Mouse (Mus musculus) C2C12 (cell line): ENCODE data around the gene Haus2. TPM values are rescaled to one million over a fixed set of nuclear protein-coding genes. Genes with fewer than 3 reads are reported as not detected.
"Not testable (repeated sequence)": the region's sequence is repeated elsewhere in the genome, so short reads cannot be mapped to it uniquely, and the experiment has no call there.

Experiments
- H3K27me3 ChIP-seq: one replicate; pipeline ENCODE4 v1.6.1; 2011; ENCODE audit not compliant: control insufficient read depth, insufficient read depth, insufficient read length
- H3K36me3 ChIP-seq: one replicate; pipeline ENCODE4 v1.6.1; 2011; ENCODE audit not compliant: control insufficient read depth, insufficient read depth
- H3K4me3 ChIP-seq: one replicate; pipeline ENCODE4 v1.5.1; 2011; ENCODE audit warnings: mild to moderate bottlenecking, control low read depth; ENCODE audit not compliant: poor library complexity, insufficient read depth, severe bottlenecking
- H3K79me2 ChIP-seq: one replicate; pipeline ENCODE4 v1.6.1; 2011; ENCODE audit not compliant: control insufficient read depth, insufficient read depth
- H3K79me3 ChIP-seq: one replicate; pipeline ENCODE4 v1.6.1; 2011; ENCODE audit warnings: low read depth, control low read depth
- H3ac ChIP-seq: one replicate; pipeline ENCODE3; 2011; ENCODE audit warnings: low read depth; ENCODE audit not compliant: control insufficient read depth, insufficient read length
- CEBPB ChIP-seq: IDR thresholded peaks from one replicate; pipeline ENCODE4 v1.6.1; 2011; ENCODE audit warnings: low read depth, mild to moderate bottlenecking, control low read depth, moderate library complexity
- CTCF ChIP-seq: IDR thresholded peaks from one replicate; pipeline ENCODE4 v1.5.1; 2011; ENCODE audit not compliant: control insufficient read depth, insufficient read depth, insufficient read length
- FOSL1 ChIP-seq: IDR thresholded peaks from one replicate; pipeline ENCODE4 v1.8.0; 2011; ENCODE audit warnings: mild to moderate bottlenecking, low read length; ENCODE audit not compliant: poor library complexity, insufficient read depth, severe bottlenecking
- MAX ChIP-seq: IDR thresholded peaks from one replicate; pipeline ENCODE4 v1.6.1; 2011; ENCODE audit warnings: mild to moderate bottlenecking, control low read depth
- MYOD1 ChIP-seq: IDR thresholded peaks from one replicate; pipeline ENCODE4 v1.6.1; 2011; ENCODE audit warnings: low read depth; ENCODE audit not compliant: control insufficient read depth, insufficient read length
- MYOG ChIP-seq: IDR thresholded peaks from one replicate; pipeline ENCODE4 v1.6.1; 2011; ENCODE audit not compliant: control insufficient read depth, insufficient read length; ENCODE audit errors: extremely low read depth
- USF1 ChIP-seq: IDR thresholded peaks from one replicate; pipeline ENCODE4 v1.6.1; 2011; ENCODE audit warnings: low read depth, mild to moderate bottlenecking, control low read depth, moderate library complexity
- long read RNA-seq, 2 experiments: library from polyadenylated mRNA; unstranded; transcript quantifications; one replicate each; pipeline ENCODE4 v2.0.0; 2019 to 2020
- polyA plus RNA-seq: library from polyadenylated mRNA; unstranded; fragments of >200 nt; fragmentation: generic; extraction: Trizol; gene quantifications from one replicate; pipeline ENCODE4 v1.2.1, GENCODE M21; 2012; ENCODE audit warnings: missing spikeins

The Haus2 gene
- 4.1 TPM for polyA plus RNA-seq
- long read RNA-seq, experiment 1, transcript Haus2-203 (6 exons, 3,154 nt), result major isoform, 11 of 14 reads
- long read RNA-seq, experiment 1, partial matches to known transcripts, result 0 of 14 reads
- long read RNA-seq, experiment 1, other reads (novel, unspliced or antisense), result 1 of 14 reads
- long read RNA-seq, experiment 2, transcript Haus2-203 (6 exons, 3,154 nt), result major isoform, 85 of 108 reads
- long read RNA-seq, experiment 2, transcript Haus2-201 (5 exons, 1,430 nt), result minor isoform, 15 of 108 reads
- long read RNA-seq, experiment 2, partial matches to known transcripts, result 1 of 108 reads
- long read RNA-seq, experiment 2, other reads (novel, unspliced or antisense), result 7 of 108 reads

- peaks cover 23% of the 10 kb centered on the region for H3K79me3 ChIP-seq
- peak within 1 kb of the TSS; percentile 86 for H3ac ChIP-seq
- H3K4me3 ChIP-seq, result peak within 1 kb of the TSS; percentile 99
- peaks cover 32% of the 10 kb centered on the region for H3K36me3 ChIP-seq
- TF ChIP-seq CTCF (no peak), USF1 (no peak), MAX (peak; percentile 34), MYOD1 (no peak)
- no peaks in the 10 kb centered on the region for H3K27me3 ChIP-seq
- peaks cover 48% of the 10 kb centered on the region for H3K79me2 ChIP-seq
Observed at GRCm38 (mm10) chr2:120608830-120609723, at the start of gene Haus2, which contains the start of gene Lrrc57. Haus2 (plus strand) TSS chr2:120609383. Lrrc57 (minus strand) TSS chr2:120609520.

GRCm38 (mm10) chr2:120561524-120561923, 47.7 kb upstream of the Haus2 start:
- no peak for TF ChIP-seq CEBPB
- no peak for TF ChIP-seq FOSL1
- TF ChIP-seq MYOD1, result no peak
- H3K36me3 ChIP-seq, result peaks cover 12% of the 10 kb centered on the region
- H3K79me2 ChIP-seq, result peaks cover 71% of the 10 kb centered on the region
- no peaks in the 10 kb centered on the region for H3K27me3 ChIP-seq
- H3K4me3 ChIP-seq, result no peak overlapping the region
- H3K79me3 ChIP-seq, result peaks cover 55% of the 10 kb centered on the region
- no peak overlapping the region for H3ac ChIP-seq

- Histone ChIP-seq H3K4me3 (peak overlapping the region; percentile 94), H3K27me3 (no peaks in the 10 kb centered on the region), H3ac (peak overlapping the region; percentile 78), H3K79me3 (peaks cover 45% of the 10 kb centered on the region), H3K36me3 (peaks cover 4% of the 10 kb centered on the region), H3K79me2 (peaks cover 61% of the 10 kb centered on the region)
- TF ChIP-seq MAX (no peak), CTCF (no peak), MYOG (no peak), CEBPB (no peak), FOSL1 (no peak), USF1 (no peak), MYOD1 (no peak)
Observed at GRCm38 (mm10) chr2:120562859-120563234, 46.3 kb upstream of the Haus2 start.

GRCm38 (mm10) chr2:120563235-120563990, 45.8 kb upstream of the Haus2 start, which contains the start of gene Zfp106:
Zfp106 (minus strand) TSS chr2:120563843.
- Histone ChIP-seq H3K79me2 (peaks cover 61% of the 10 kb centered on the region), H3K27me3 (no peaks in the 10 kb centered on the region), H3K4me3 (peak within 1 kb of the TSS; percentile 94), H3K36me3 (peaks cover 4% of the 10 kb centered on the region), H3K79me3 (peaks cover 46% of the 10 kb centered on the region), H3ac (peak within 1 kb of the TSS; percentile 78)
- no peak for TF ChIP-seq FOSL1
- no peak for TF ChIP-seq CEBPB
- TF ChIP-seq MYOG, result no peak

- Histone ChIP-seq H3K79me3 (peaks cover 51% of the 10 kb centered on the region), H3K79me2 (peaks cover 62% of the 10 kb centered on the region)
- H3K36me3 ChIP-seq, H3ac ChIP-seq, H3K27me3 ChIP-seq, H3K4me3 ChIP-seq: not testable (repeated sequence)
Observed at GRCm38 (mm10) chr2:120564548-120565188, 44.5 kb upstream of the Haus2 start.
